Mouse (Mus musculus) layer of hippocampus, postnatal 25 days (tissue): ENCODE data around the gene Rps10. TPM values are rescaled to one million over a fixed set of nuclear protein-coding genes. Genes with fewer than 3 reads are reported as not detected.

Source experiments
- total RNA-seq, 2 experiments: library from RNA; stranded (reverse); gene quantifications; 2 replicates each; pipeline ENCODE4 v1.2.3; 2021

Gene Rps10
- total RNA-seq, 2 experiments from 2014 or later, result 437 to 494 TPM

Other genes starting within 250 kb of the Rps10 start
- 10 to 100 TPM; 10.3 to 12.2 TPM for gene Grm4, start 115.3 kb downstream of the Rps10 start, total RNA-seq
- 10 to 100 TPM; 33.6 to 35.7 TPM for gene Hmga1, start 80.2 kb downstream of the Rps10 start, total RNA-seq
- gene AI413582, start 70.9 kb downstream of the Rps10 start, total RNA-seq, result 10 to 100 TPM; 65.6 to 69.5 TPM
- gene Nudt3, start 13.2 kb downstream of the Rps10 start, total RNA-seq, result 100 to 1,000 TPM; 534 to 560 TPM
- 1 to 10 TPM in 1 of 2 experiments, not detected in 1; 1.5 TPM for gene RPS10-NUDT3, start 1.4 kb downstream of the Rps10 start, total RNA-seq
- 100 to 1,000 TPM; 302 to 321 TPM for gene Pacsin1, start 18.8 kb upstream of the Rps10 start, total RNA-seq
- gene Spdef, start 92.3 kb upstream of the Rps10 start, total RNA-seq, result not detected
- gene D17Wsu92e, start 184.0 kb upstream of the Rps10 start, total RNA-seq, result 100 to 1,000 TPM; 173 to 183 TPM
- gene Snrpc, start 201.5 kb upstream of the Rps10 start, total RNA-seq, result 10 to 100 TPM; 61.5 TPM
- 10 to 100 TPM; 16.3 to 16.5 TPM for gene Uhrf1bp1, start 219.8 kb upstream of the Rps10 start, total RNA-seq